Mouse (Mus musculus) bone marrow, adult 2 months (tissue): ENCODE results near the gene Trmt1. TPM values are rescaled to one million over a fixed set of nuclear protein-coding genes. Genes with fewer than 3 reads are reported as not detected.
A peak's percentile ranks its signal among the peaks of the same experiment; 100 is the strongest.

Experiments used
- H3K27ac ChIP-seq: fragments of 200-500 bp; 2 replicates; pipeline ENCODE4 v1.5.1; 2012; ENCODE audit warnings: low read depth, mild to moderate bottlenecking, control low read depth, inconsistent platforms, low read length; ENCODE audit not compliant: control insufficient read depth, poor library complexity, insufficient read depth
- H3K4me1 ChIP-seq: fragments of 200-500 bp; 2 replicates; pipeline ENCODE4 v1.6.1; 2011; ENCODE audit warnings: low read length; ENCODE audit not compliant: control insufficient read depth, insufficient read depth
- H3K4me3 ChIP-seq: fragments of 200-500 bp; replicated peaks from 2 replicates; pipeline ENCODE3; 2011; ENCODE audit warnings: mild to moderate bottlenecking, low read depth, low read length, control low read depth; ENCODE audit not compliant: control insufficient read depth
- CTCF ChIP-seq: fragments of 200-500 bp; IDR thresholded peaks from 2 replicates; pipeline ENCODE4 v1.5.1; 2011; ENCODE audit warnings: low read length, control low read depth; ENCODE audit not compliant: control insufficient read depth, insufficient read depth
- POLR2A ChIP-seq: fragments of 200-500 bp; IDR thresholded peaks from 2 replicates; pipeline ENCODE4 v1.6.1; 2011; ENCODE audit warnings: low read depth, mild to moderate bottlenecking, control low read depth, low read length, borderline replicate concordance; ENCODE audit not compliant: control insufficient read depth
- WGBS: fragments of 180-500 bp; shearing (Covaris S2); methylation state at CpG from one replicate; pipeline ENCODE4 v1.1.7; 2018; 5-methylcytosine and 5-hydroxymethylcytosine counted together
- polyA plus RNA-seq: library from polyadenylated mRNA; stranded (reverse); fragments of >200 nt; gene quantifications from 2 replicates; pipeline ENCODE4 v1.2.4, GENCODE M21; 2011; ENCODE audit warnings: low replicate concordance; ENCODE audit not compliant: missing spikeins, insufficient read depth, insufficient read length

Gene Trmt1
- polyA plus RNA-seq, 1 experiment = 134 TPM

DNA sequence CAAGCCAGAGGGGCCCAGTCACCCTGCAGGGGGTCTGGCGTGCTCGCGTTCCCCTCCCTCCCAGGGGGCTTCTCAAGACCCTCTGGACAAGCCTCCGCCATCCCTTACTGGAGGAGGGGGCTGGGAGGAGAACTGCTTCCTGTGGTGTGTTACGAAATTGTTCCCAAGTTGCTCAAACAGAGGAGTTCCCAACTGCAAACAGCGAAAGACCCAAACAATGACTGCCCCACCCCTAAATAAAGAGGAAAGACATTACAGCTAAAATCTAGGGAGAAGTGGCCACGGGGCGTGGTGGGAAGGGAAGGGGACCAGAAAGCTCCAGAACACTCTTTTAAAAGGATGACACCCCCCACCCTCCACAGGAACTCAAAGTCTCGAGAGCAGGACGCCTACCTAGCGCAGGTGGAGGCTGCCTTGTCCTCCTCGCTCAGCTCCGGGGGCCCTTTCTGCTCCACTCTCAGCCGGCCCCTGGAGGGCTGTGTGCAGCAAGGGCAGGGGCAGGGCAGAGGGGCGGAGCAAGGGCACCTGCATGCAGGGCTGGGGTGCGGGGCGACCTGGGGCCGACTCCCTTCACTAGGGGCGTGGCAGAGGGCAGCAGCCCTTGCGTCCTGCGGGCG lies 21.3 kb downstream of the Trmt1 start:
- 5% methylated on average over 22 of the region's 22 CpGs for WGBS
- peak overlapping the region; percentile 95 for H3K27ac ChIP-seq
- TF ChIP-seq POLR2A (0 out of 2 replicates have a peak, but pooled peaks have one; percentile 31), CTCF (no peak)
- peak overlapping the region; percentile 77 for H3K4me3 ChIP-seq
- H3K4me1 ChIP-seq = peaks cover 10% of the 10 kb centered on the region

DNA sequence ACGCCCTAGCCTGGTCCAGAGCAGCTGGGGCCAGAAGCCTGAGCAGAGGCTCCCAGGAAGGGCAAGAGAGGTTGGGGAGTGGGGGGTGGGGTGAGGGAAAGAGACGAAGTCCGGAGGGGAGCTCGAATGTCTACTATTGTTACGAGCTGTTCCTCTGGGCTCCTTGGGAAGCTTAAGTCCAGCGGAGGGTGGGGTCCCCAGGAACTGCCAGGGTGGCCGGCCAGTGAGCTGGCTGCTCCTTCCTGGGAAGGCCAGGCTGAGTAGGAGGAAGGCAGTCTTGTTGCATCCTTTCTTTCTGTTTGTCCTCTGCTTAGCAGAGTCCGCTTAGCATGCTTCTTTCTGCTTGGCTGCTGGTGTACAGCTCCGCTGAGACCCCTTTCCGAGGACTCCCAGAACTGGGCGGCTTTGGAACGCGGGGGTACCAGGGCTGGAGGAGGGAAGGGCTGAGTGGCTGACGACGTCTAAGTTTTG lies 22.0 kb downstream of the Trmt1 start:
- H3K4me3 ChIP-seq = peak overlapping the region; percentile 77
- TF ChIP-seq CTCF (no peak), POLR2A (no peak; the same call in 1 of the 2 replicates)
- H3K4me1 ChIP-seq = peaks cover 8% of the 10 kb centered on the region
- 40% methylated on average over 15 of the region's 15 CpGs for WGBS
- H3K27ac ChIP-seq = peak overlapping the region; percentile 95

DNA sequence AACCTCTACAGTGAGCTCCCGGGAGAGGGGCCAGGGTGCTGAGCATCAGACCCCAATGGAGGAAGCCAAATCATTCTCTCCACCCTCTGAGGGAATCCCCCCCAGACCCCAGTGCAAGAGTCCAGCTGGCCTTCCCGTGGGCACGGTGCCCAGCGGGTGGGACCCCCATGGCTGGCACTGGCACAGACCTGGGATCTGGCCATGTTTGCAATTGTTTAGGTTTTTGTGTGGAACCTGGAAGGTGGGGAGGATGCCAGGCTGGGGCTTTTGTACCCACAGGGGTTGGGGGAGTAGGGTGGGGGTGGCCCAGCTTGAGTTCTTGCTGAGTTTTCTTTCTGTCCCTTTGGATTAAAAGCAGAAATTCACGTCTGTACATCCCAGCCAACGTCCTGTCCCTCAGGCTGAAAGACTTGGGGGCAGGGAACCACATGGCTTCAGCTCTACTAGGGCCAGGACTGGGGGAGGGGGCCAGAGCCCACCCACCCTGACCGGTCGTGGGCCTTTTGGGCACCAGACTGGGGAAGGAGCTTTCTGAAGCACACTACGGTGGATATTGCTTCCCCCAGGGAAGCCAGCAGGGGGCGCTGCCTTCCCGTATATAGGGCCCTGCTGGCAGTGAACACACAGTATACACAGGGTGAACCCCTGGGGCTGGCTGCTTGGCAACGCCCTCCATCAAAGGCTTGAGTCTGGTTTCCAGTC lies 22.8 kb downstream of the Trmt1 start:
- 31% methylated on average over 12 of the region's 12 CpGs for WGBS
- TF ChIP-seq CTCF = peak; percentile 92
- no peak for TF ChIP-seq POLR2A
- no peak overlapping the region for H3K4me3 ChIP-seq
- peaks cover 2% of the 10 kb centered on the region for H3K4me1 ChIP-seq
- H3K27ac ChIP-seq = no peak overlapping the region

DNA sequence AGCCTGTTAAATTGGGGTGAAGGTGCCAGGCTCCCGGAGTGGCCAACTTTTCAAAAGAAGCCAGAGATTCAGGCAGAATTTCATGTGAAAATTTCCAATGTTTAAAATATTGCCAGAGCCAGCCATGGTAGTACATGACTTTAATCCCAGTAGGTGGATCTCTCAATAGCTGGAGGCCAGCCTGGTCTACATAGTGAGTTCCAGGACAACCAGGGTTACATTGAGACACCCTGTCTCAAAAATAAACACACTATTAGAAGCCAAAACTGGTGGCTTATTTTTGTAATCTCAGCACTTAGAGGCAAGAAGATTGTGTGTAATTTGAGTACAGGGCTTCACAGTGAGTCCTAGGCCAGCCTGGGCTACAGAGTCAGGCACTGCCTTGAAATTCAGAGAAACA lies 23.8 kb downstream of the Trmt1 start:
- Histone ChIP-seq H3K27ac (no peak overlapping the region), H3K4me1 (peaks cover 2% of the 10 kb centered on the region), H3K4me3 (no peak overlapping the region)
- 97% methylated on average over 1 of the region's 1 CpGs for WGBS
- TF ChIP-seq POLR2A (no peak), CTCF (no peak)

DNA sequence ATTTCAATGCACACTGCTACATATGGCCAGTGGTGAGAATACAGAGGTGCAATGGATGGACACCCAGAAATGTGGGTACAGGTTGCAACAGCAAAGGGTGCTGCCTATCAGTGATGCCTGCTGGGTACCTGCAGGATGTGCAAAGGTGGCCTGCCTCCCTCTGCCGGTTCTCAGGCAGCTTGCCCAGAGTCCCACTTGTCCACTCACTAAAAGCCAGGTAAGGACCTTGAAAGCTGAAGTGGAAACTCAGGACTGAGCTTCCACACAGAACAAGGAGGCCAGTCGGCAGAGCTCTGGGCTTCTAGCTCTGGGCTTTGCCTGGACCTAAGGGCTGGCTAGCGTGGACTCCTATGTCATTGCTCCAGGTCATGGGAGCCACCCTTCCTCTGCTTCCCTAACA lies 25.2 kb downstream of the Trmt1 start:
- WGBS = 86% methylated on average over 3 of the region's 3 CpGs
- Histone ChIP-seq H3K27ac (no peak overlapping the region), H3K4me1 (peaks cover 2% of the 10 kb centered on the region), H3K4me3 (no peak overlapping the region)
- TF ChIP-seq CTCF (no peak), POLR2A (no peak)

DNA sequence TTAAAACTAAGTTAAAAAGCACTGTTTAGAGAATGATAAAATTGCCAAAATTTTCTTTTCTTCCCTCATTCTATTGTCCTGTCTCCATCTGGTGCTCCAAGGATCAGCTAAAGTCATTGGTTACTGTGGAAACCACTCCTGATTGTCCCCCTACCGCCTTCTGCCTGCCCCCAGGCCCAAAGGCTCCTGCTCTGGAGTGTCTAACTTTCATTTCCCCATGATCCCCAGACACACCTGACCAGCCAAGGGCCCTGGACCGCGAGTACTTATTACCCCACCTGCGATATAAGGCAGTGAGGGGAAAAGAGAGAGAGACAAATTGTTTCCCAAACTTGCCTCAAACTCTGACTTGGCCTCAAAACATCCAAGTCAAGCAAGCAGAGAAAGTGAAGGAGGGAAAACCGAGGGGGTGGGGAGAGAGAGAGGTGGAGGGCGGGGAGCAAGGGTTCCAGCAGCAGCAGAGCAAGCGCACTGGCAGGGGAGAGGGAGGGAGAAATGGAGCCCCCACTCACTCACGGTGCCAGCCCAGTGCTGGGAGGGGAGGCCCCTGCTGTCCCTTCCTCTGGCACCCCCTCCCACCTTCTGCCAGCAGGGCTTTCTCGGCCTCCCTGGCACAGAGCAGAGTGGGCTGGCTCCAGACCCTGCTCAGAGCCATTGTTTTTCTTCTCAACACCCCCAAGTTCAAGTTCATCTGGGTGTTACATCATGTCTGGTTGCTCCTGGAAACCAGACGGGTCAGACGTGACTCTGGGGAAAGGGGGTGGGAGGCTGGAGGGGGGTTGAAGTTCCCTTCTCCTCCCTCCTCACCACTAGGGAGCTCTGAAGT lies 26.0 kb downstream of the Trmt1 start:
- no peak overlapping the region for H3K27ac ChIP-seq
- TF ChIP-seq POLR2A = no peak
- no peak for TF ChIP-seq CTCF
- peaks cover 2% of the 10 kb centered on the region for H3K4me1 ChIP-seq
- H3K4me3 ChIP-seq = no peak overlapping the region
- 54% methylated on average over 11 of the region's 11 CpGs for WGBS

DNA sequence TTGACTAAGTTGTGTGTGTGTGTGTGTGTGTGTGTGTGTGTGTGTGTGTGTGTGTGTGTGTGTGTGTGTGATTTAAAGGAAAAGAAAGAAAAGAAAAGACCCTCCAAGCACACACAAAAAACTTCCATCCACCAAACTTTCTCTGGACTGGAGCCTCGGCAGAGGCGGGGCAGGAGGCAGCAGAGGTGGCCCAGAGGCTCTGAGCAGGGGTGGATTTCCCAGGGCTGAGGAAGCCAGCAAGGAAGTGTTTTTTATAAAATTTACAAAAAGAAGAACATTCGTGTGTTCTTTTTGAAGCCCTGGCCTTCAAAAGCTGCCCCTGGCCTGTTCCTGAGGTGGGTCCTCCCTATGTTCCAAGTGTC lies 26.6 kb downstream of the Trmt1 start:
- Histone ChIP-seq H3K4me1 (peaks cover 2% of the 10 kb centered on the region), H3K4me3 (no peak overlapping the region), H3K27ac (no peak overlapping the region)
- WGBS = 40% methylated on average over 3 of the region's 3 CpGs
- TF ChIP-seq CTCF = no peak
- no peak for TF ChIP-seq POLR2A

DNA sequence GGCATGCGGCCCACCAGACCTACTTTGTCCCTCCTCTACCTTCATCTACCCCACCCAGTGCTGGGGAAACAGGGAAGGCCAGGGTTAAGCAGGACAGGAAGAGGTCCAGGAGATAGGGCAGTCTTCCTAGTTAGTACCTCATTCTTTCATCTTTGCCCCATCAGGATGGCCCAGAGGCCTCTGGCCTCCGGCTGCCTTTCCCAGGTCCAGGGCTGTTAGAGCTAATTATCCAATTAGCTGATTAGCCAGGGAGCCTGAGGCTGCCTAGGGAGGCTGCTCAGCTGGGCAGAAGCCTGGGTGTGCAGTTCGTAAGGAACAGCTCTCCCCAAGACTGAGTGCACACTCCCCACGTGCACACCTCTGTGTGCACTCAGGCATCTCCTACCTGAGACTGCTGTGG lies 27.3 kb downstream of the Trmt1 start:
- 87% methylated on average over 4 of the region's 4 CpGs for WGBS
- TF ChIP-seq POLR2A = no peak
- no peak for TF ChIP-seq CTCF
- H3K4me1 ChIP-seq = no peaks in the 10 kb centered on the region; the same call in 1 of the 2 replicates
- no peak overlapping the region; the same call in 1 of the 2 replicates for H3K27ac ChIP-seq
- H3K4me3 ChIP-seq = no peak overlapping the region
